Mouse (Mus musculus): ENCODE measurements at regions not wholly inside any gene's neighbourhood (a gene's known extent, or its start where the extent isn't known, plus 50 kb on each side); places are given as distances from the start of the nearest gene placed in this dataset.

- no peak overlapping the region for H3K9ac ChIP-seq (replicated peaks; ENCODE audit: low read depth)
- no peak overlapping the region for H3K27ac ChIP-seq (ENCODE audit: low read length)
- no peak overlapping the region for H3K4me2 ChIP-seq (replicated peaks; ENCODE audit: low read depth, low read length)
- no peaks in the 10 kb centered on the region for H3K4me1 ChIP-seq (ENCODE audit: insufficient read depth, low read depth, low read length)
- TF ChIP-seq EP300 (IDR thresholded peaks at IDR 0.05) (no peak), CTCF (IDR thresholded peaks at IDR 0.05) (no peak)
- DNase-seq (ENCODE audit: low spot score) (no peak), ATAC-seq (no peak)
- H3K27me3 ChIP-seq (replicated peaks; ENCODE audit: insufficient read depth, low read length): no peaks in the 10 kb centered on the region
- H3K36me3 ChIP-seq (ENCODE audit: insufficient read depth, low read length): no peaks in the 10 kb centered on the region
- 66% methylated on average over 5 of the region's 5 CpGs for WGBS
- no peaks in the 10 kb centered on the region for H3K9me3 ChIP-seq (ENCODE audit: low read length)
- no peak overlapping the region for H3K4me3 ChIP-seq (ENCODE audit: low read depth, low read length)
Measured at GRCm38 (mm10) chr3:48804398-48804797, 952.7 kb downstream of the Pcdh18 start.

GRCm38 (mm10) chr3:48771709-48772108, 985.4 kb downstream of the Pcdh18 start:
- Histone ChIP-seq H3K27me3 (replicated peaks; ENCODE audit: insufficient read depth, low read length) (no peaks in the 10 kb centered on the region), H3K36me3 (ENCODE audit: insufficient read depth, low read length) (no peaks in the 10 kb centered on the region), H3K4me3 (ENCODE audit: low read depth, low read length) (no peak overlapping the region), H3K27ac (ENCODE audit: low read length) (no peak overlapping the region), H3K9me3 (ENCODE audit: low read length) (no peaks in the 10 kb centered on the region), H3K4me1 (ENCODE audit: insufficient read depth, low read depth, low read length) (no peaks in the 10 kb centered on the region), H3K4me2 (replicated peaks; ENCODE audit: low read depth, low read length) (no peak overlapping the region), H3K9ac (replicated peaks; ENCODE audit: low read depth) (no peak overlapping the region)
- TF ChIP-seq CTCF (IDR thresholded peaks at IDR 0.05) (no peak), EP300 (IDR thresholded peaks at IDR 0.05) (no peak)
- WGBS: 70% methylated on average over 4 of the region's 4 CpGs
- ATAC-seq (no peak), DNase-seq (ENCODE audit: low spot score) (no peak)

Data from lung, postnatal 0 days (tissue).